Mouse (Mus musculus): Measurements from ENCODE around the gene Zgpat.
A peak's percentile ranks its signal among the peaks of the same experiment; 100 is the strongest.

Gene Zgpat

DNA sequence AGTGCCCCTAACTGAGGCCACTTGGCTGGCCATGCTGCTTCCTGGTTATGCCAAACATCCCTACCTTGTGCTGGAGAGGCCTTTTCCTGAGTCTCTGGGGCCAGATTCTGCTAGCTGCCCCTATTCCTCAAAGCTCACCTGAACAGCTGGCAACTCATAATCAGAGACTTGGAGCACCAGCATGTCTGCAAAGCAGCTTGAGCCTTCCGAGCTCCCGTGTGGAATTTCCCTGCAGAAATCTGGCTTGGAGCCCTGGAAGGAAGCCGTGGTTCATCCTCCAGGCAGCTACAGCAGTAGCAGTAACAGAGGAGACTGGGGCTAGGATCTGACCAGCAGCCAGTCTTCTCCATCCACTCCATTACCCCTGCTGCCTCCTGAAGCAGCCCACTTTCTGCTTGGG lies 21.2 kb downstream of the Zgpat start:
- peak; percentile 44 for DNase-seq

DNA sequence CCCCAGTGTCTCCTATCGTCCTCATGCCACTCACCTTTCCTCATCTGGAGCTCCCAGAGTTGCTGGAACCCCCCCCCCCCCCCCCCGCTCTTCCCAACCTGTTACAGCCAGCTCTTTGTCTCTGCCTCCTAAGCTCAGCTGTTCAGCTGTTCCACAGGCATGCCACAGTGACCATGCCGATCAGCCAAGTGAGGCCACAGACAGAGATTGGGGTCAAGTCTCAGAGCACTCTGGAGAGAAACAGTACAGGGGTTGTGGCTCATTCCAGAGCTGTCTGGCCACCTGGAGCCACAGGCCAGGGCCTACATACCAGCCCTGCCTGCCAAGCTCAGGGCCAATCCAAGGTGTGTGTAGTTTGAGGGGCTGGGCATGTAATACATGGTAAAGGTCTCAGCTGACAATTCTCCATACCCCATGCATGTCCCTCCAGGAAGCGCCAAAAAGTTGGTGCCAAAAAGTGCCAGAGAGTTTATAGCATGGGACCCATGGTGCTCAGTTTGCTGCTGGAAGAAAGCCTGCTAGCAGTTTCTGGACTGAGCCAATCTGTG lies 22.0 kb downstream of the Zgpat start:
- no peak for DNase-seq

DNA sequence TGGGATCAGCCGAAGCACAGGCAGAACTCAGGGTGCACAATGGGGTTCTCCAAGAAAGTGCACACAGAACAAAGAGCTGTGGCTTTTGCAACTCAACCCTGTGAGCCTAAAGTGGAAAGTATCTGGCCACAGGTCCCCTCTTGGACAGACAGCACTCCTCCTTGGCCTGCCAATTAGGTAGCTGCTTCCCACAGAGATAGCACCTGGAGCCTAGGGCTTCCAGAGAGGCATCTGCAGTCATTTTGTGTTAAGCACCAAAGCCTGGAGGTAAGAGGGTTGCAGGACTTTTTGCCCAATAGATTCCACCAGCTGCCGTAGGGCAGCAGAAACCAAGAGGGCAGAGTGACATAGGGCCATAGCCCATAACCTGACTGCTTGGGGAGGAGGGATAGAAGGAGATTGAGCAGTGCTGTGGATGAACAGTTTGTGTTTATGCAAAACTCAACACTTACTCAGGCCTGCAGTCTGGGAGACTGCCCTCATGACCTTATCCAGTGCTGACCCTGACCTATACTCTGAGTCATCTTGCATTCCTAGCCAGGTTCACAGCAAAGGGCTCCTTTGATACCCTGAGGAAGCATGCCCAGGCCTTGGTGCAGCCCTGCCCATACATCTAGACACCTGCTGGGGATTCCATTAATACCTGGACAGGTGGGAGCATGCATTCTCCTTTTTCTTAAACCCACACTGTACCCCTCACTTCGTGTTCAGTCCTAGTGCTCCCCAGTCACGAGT lies 25.6 kb downstream of the Zgpat start:
- no peak for DNase-seq

GRCm38 (mm10) chr2:181391022-181391421 lies 26.3 kb downstream of the Zgpat start:
- no peak for DNase-seq

DNA sequence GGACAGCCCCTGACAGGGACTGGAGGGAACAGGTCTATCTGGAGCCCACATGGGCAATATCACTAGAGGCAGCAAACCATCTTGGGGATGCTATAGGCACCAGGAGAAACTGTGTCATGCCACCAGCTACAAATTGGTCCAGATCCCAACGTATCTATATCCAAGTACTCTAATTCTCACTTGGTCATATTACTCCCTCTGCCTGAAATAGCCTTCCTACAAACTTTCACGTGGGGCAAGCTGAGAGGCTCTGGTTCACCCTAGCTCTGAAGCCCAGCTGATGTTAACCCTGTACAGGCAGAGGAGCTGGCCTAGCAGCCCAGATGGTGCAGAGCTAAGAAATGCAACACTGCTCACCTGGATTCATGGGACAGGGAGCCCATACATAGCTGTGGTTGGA lies 26.8 kb downstream of the Zgpat start:
- DNase-seq = no peak

- peak; percentile 77 for DNase-seq
These were observed 28.0 kb downstream of the Zgpat start for GRCm38 (mm10) chr2:181392600-181393213.

DNA sequence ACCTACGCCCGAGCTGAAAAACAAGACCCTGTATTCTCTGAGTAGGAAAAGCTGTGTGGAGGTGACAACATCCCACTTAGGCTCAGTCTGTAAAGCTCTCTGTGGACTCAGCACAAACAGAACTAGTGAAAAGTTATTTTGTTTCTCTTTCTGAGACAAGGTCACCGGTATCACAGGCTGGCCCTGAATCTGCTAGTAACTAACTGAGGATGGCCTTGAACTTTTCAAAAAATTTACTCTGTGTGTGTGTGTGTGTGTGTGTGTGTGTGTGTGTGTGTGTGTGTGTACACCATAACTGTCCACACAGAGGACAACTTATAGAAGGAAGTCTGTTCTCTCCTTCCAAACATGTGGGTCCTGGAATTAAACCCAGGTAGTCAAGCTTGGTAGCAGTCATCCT lies 29.4 kb downstream of the Zgpat start:
- no peak for DNase-seq

DNA sequence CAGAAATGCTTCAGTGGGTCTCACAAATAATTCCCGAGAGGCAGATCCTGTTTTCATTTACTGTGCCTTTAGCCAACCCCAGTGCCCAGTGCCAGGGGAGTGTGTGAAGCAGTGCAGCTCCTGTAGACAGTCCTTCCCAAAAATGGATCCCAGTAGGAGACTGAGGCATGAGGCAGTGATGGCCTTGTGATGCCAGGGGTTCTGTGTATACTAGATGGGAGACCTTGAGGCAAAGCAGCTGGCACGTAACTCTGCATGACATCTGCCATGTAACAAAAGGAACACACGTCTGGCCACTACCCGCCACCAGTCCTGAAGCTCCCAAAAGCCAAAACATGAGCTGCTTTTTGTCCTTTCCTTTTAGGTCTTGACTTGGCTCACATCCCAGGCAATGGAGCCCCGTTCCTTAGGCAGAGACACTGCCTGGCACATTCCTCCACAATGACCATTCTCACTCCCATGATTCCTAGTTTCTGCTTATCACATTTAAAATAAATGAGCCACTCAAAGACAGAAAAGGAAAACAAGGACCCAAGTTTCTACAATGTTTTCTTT lies 32.6 kb downstream of the Zgpat start:
- DNase-seq = no peak

DNA sequence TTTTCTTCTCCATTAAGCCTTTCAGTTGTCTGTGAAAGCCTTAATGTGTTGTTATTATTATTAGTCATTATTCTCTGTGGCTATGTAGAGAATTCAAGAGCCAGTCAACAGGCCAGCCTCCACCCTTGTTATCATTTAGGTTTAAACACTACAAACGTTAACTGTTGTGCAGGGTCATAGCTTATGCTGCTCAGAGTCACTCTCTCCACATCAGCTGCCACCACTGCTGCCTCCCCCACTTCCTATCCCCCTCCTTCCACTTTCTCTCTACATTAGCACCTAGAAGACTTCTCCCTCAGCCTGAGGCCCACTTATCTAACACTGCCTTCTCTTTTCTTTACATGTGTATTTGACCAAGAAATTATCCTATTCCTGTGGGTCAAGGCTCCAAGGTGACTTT lies 36.8 kb downstream of the Zgpat start:
- no peak for DNase-seq

DNA sequence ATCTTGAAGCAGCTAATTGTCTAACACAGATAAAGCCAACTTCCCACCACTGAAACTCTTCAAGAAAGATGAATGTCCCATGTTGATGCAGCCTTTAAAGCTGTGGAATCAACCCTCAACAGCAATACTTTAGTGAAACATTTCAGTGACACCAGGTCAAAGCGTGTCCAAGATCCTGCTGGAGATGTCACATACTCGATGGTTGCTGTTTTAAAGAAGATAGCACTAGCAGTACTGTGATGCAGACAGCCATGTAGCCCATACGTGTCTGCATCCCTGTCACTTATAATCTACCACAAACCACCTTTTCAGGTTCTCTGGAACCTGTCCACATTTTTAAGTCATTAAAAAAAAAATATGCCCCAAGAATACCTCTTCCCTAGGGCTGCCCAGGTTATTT lies 39.0 kb downstream of the Zgpat start:
- DNase-seq = no peak

GRCm38 (mm10) chr2:181409643-181410042 lies 44.9 kb downstream of the Zgpat start:
- DNase-seq = no peak

- DNase-seq = peak; percentile 59
These were observed 46.2 kb downstream of the Zgpat start for GRCm38 (mm10) chr2:181410760-181411473.

GRCm38 (mm10) chr2:181413141-181413540 lies 48.4 kb downstream of the Zgpat start:
- no peak for DNase-seq

DNA sequence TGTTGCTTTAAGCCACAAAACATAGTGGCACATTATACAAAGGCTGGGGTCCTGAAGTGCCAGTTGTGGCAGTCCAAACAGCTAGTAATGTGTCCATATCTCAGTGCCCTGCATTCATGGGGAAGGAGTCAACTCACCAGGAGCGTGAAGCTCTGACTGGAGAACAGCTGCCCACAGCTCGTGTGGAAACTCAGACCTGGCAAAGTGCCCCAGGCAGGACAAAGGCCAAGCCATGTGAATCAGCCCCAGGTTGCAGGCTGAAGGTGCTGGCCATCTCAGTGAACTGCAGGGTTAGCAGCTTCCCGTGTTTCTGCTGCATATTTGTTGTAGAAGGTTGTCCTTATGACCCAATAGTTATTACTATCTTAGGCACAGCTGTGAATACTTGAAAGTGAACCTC lies 51.2 kb downstream of the Zgpat start:
- no peak for DNase-seq

GRCm38 (mm10) chr2:181419359-181419758 lies 54.6 kb downstream of the Zgpat start:
- no peak for DNase-seq

- DNase-seq = peak; percentile 78
These were observed 55.7 kb downstream of the Zgpat start for GRCm38 (mm10) chr2:181420426-181420825.

DNA sequence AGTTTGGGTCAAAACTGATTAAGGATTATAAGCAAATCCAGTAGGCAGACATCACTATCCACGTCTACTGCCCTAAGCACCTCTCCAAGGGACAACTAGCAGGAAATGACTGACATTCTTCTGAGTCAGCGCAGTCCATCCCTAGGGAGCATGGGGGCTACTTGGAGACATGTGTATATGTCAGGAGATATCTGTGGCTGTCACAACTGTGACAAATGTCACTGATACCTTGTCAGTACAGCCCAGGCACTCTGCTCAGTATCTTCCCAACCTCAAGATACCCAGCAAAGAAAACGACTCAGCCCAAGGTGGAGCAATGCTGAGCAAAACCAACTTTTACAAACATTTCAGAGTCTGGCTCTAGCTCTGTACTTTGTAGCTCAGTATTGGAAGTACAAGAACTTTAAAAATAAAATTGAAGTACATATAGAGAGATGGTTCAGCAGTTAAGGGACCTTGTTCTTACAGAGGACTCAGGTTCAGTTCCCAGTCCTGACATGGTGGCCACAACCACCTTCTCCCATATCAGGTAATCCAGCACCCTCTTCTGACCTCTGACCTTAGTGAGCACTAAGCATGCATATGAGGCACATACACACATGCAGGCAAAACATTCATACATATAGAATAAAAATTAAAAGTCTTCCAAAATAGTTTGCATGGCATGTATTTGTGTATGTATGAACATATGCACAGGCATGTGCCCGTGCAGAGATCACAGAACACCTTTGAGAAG lies 56.3 kb downstream of the Zgpat start:
- DNase-seq = no peak

- no peak for DNase-seq
These were observed 59.1 kb downstream of the Zgpat start for GRCm38 (mm10) chr2:181423834-181424233.

Data from layer of hippocampus, adult 9-11 months (tissue).